Mouse (Mus musculus) activated CD4-positive, CD25-positive, alpha-beta regulatory T cell, adult 4 months (primary cell): ENCODE data around the gene Olfr551. TPM values are rescaled to one million over a fixed set of nuclear protein-coding genes. Genes with fewer than 3 reads are reported as not detected.
"Not testable (repeated sequence)": the region's sequence is repeated elsewhere in the genome, so short reads cannot be mapped to it uniquely, and the experiment has no call there.

ENCODE experiments used
- ATAC-seq: one replicate; pipeline ENCODE4 v1.8.0; 2017
- polyA plus RNA-seq, 2 experiments: library from polyadenylated mRNA; unstranded; fragments of 100-300 nt; shearing (Covaris generic); gene quantifications; one replicate each; pipeline ENCODE4 v1.2.1; 2017

Gene Olfr551
- polyA plus RNA-seq, result under 1 TPM in 1 of 2 experiments, not detected in 1; 0.08 TPM

- ATAC-seq, result no peak
Measured at GRCm38 (mm10) chr7:102591786-102592185, at the start of gene Olfr551. Olfr551 (minus strand) TSS chr7:102591886.

GRCm38 (mm10) chr7:102638132-102638531 lies 46.4 kb upstream of the Olfr551 start, which contains the start of gene Olfr554:
Olfr554 (plus strand) TSS chr7:102638432.
- ATAC-seq, result no peak

GRCm38 (mm10) chr7:102636665-102637064 lies 45.0 kb upstream of the Olfr551 start:
- ATAC-seq, result no peak

DNA sequence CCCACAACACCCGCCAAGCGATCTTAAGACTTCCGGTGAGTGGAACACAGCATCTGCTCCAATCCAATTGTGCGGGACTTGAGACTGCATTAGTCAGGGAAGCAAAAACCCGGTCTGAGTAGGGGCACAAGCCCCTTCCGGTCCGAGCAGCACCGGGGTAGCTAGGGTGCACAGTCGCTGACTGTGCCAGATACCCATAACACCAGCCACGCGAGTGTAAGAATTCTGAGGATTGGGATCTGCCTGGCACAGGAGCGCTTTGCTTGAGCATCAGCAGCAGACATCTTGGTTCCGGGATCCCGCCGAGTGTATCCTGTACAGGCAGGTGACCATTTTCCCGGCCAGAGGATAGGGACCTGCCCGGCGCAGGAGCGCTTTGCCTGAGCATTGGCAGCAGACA lies 28.7 kb upstream of the Olfr551 start:
- ATAC-seq, result not testable (repeated sequence)

GRCm38 (mm10) chr7:102619608-102620007 lies 27.9 kb upstream of the Olfr551 start:
- no peak for ATAC-seq

GRCm38 (mm10) chr7:102618118-102618517 lies 26.4 kb upstream of the Olfr551 start, which contains the start of gene Olfr553:
Olfr553 (minus strand) TSS chr7:102618218.
- no peak for ATAC-seq

DNA sequence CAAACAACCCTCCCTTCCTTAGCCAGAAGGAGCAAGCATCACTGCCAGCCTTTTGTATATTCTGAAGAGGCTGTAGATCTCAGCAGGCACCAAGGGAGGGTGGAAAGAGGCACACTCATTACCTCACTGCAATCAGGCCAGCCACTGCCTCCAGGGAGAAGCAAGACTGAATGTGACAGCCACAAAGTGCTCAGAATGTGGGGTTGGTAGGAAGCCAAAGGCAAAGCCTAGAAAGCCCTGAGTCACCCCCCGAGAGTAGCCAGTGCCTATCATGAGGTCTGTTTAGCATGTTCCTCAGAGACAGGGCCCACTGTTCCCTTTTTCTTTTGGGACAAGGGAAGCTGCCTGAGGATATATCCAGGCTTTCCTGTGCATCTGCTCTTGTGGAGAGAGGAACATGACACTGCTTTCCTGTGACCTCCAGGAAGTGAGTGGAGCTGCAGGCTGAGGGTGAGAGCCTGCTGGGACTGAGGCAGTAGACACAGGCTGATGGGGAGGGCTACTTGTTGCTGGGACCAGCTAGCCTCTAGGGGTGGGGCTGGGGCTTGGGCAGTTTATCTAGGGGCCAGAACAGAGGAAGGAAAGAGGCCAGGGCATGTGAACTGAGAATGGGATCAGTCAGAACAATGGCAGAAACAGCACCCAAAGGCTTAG lies 5.8 kb upstream of the Olfr551 start, which contains the start of gene Olfr552:
TSS of gene Olfr552 (plus strand) at position 393 of the 654 bp plus-strand sequence.
- ATAC-seq, result no peak

DNA sequence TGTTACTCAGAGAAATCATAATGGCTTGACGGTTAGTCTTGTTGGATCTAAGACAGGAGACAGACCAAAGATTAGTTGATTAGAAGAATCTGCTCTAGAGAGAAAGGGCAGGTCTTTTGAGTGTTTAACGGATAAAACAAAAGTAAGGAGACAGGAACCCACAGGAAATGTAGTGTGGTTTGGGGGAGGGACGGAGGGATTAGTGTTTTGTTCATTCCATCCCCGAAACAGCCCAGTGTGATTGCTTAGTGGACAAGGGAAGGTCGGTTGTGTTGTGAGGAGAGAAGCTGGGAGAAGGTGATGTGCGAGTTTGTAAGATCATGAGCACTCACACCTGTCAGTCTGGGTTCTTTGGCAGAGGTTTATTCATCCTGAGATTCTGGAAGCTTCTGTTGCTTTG lies 15.7 kb downstream of the Olfr551 start:
- ATAC-seq, result no peak

DNA sequence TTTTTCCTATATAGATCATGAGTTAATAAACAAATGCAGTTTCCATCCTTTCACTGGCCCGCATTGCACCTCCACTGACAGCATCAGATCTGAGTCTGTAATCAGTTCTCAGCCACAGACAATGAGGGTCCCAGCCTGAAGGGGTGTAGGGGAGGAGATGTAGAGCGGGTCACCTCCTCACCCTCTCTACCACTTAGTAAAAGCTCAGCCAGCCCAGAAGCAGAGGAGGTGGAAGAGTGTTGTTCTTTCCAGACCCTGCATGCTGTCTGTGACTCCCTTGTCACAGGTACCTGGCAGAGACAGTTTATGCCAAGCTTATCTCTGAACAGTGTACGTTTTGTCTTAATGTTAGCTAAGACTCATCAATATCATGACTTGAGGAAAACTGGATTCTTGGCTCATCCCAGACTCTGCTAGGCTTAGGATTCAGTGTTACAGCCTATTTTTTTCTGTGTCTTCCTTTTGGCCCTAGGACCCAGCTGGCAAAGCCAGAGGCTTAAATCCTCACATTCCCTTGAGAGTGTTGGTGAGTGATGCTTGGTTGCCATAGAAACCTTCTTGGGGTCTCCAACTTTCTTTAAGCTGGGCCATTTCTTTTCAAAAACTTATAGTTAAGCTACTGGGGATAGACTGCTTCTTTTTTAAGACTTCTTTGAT lies 18.4 kb downstream of the Olfr551 start:
- ATAC-seq, result no peak

DNA sequence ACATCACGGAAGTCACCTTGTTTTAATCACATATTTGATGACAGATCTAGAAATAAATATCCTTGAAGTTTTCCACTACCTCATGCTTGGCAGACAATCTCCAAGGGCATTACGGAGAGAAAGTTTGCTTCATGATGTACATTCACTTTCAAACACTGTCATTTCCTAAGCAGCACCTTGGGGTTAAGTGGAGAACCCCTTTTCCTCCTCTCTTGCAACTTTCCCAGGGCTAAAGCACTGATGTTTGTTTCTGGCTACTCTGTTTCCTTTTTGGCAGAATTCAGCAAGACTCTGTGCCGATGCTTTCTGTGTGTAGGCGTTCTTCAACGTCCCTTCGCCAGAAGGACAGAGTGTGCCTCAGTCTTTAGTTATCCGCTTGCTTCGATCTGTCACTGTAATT lies 20.5 kb downstream of the Olfr551 start, which contains the start of gene Olfr550:
TSS of gene Olfr550 (plus strand) at position 301 of the 400 bp plus-strand sequence.
- ATAC-seq, result no peak

- no peak for ATAC-seq
Measured at GRCm38 (mm10) chr7:102566219-102566618, 25.5 kb downstream of the Olfr551 start.

GRCm38 (mm10) chr7:102564999-102565997 lies 26.4 kb downstream of the Olfr551 start, which contains the start of gene Trim21:
Trim21 (minus strand) TSS chr7:102565486.
- ATAC-seq, result peak; percentile 100

DNA sequence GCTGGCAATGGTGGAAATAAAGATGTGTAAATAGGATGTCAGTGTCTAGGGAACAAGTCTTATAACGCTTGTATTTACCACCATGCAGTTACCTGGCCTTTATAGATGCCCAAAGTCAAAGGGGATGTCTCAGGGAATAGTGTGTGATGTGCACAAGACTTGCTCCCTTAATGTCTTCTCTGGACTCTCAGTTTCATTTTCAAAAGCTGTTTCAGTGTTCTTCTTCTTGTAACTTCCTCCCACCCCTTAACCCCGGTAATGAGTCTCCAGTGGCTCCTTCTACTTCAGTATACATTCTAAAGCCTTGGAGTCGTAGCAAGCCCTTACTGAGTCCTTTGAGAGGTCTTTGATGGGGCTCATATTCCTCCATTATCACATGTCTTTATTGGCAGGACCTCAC lies 38.4 kb downstream of the Olfr551 start:
- peak; percentile 43 for ATAC-seq

DNA sequence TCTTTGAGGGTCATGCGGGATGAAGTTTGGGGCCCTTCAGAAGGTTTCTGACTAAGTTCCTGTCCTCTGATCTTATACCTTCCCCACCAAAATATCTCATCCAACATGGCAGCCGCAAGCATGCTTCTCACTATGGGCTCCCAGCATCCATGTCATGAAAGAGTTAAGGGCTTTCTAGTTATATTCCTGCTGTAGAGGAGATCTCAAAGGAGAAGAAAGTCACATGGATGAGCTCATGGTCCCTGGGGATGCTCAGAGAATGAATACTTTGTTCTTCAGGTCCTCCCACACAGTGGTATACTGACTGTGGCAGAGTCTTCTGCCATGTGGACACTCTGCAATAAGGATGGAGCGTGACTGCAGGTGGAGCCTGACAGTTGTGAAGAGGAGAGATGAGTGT lies 42.1 kb downstream of the Olfr551 start, which contains the start of gene Olfr549:
TSS of gene Olfr549 (plus strand) at position 301 of the 400 bp plus-strand sequence.
- ATAC-seq, result no peak

- ATAC-seq, result no peak
Measured at GRCm38 (mm10) chr7:102541251-102541650, 50.4 kb downstream of the Olfr551 start.

DNA sequence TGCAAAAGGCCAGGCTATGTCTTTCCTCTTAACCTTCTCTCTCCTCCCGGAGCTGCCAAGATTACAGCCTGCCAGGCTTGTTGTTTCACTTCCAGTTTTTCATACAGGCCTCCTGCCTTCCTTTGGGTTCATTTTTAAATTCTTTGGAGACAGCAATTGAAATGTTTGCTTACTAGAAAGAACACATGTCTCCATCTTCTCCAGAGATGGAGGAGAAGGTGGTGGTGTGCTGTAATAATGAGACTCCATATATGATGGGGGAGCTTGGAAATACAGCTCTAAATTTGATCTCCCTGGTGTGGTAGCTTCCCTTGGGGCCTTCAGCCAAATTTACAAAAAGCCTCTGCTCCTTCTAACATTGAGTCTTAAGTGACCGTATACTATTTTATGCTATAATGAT lies 51.1 kb downstream of the Olfr551 start, which contains the start of gene Olfr548-ps1:
TSS of gene Olfr548-ps1 (plus strand) at position 301 of the 400 bp plus-strand sequence.
- no peak for ATAC-seq

DNA sequence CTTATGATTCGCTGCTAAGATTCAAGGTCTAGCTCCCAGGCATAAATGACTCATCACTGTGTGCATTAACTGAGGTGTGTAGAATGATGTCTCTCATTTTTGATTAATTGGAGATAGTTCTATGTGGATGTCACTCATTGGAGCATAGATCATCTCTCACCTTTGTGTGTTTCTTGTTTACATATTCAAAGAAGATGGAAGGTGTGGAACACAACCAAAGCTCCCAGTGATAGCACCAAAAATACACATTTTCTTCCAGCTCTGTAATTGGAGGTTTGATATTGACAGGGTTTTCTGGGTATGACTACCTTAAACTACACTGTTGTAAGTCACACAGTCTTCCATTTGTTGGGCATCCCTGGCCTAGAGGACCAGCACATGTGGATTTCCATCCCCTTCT lies 57.2 kb downstream of the Olfr551 start, which contains the start of gene Olfr547:
TSS of gene Olfr547 (plus strand) at position 301 of the 400 bp plus-strand sequence.
- ATAC-seq, result no peak

Other genes starting within 250 kb of the Olfr551 start
- 10 to 100 TPM; 82.6 to 87.8 TPM for gene Rrm1, start 150.2 kb downstream of the Olfr551 start, polyA plus RNA-seq
- gene Olfr543, start 110.2 kb downstream of the Olfr551 start, polyA plus RNA-seq, result under 1 TPM in 1 of 2 experiments, not detected in 1; 0.29 TPM
- gene Olfr544, start 103.6 kb downstream of the Olfr551 start, polyA plus RNA-seq, result under 1 TPM in 1 of 2 experiments, not detected in 1; 0.17 TPM
- not detected for gene Olfr545, start 92.3 kb downstream of the Olfr551 start, polyA plus RNA-seq
- not detected for gene Olfr547, start 57.1 kb downstream of the Olfr551 start, polyA plus RNA-seq
- not detected for gene Olfr548-ps1, start 51.0 kb downstream of the Olfr551 start, polyA plus RNA-seq
- gene Olfr549, start 42.0 kb downstream of the Olfr551 start, polyA plus RNA-seq, result not detected
- 10 to 100 TPM in 1 of 2 experiments, 1 to 10 TPM in 1; 9.7 to 10.3 TPM for gene Trim21, start 26.4 kb downstream of the Olfr551 start, polyA plus RNA-seq
- gene Olfr550, start 20.4 kb downstream of the Olfr551 start, polyA plus RNA-seq, result under 1 TPM in 1 of 2 experiments, not detected in 1; 0.11 TPM
- not detected for gene Olfr552, start 5.9 kb upstream of the Olfr551 start, polyA plus RNA-seq
- not detected for gene Olfr553, start 26.3 kb upstream of the Olfr551 start, polyA plus RNA-seq
- not detected for gene Olfr554, start 46.5 kb upstream of the Olfr551 start, polyA plus RNA-seq
- not detected for gene Olfr555, start 66.9 kb upstream of the Olfr551 start, polyA plus RNA-seq
- gene Olfr556, start 73.0 kb upstream of the Olfr551 start, polyA plus RNA-seq, result under 1 TPM in 1 of 2 experiments, not detected in 1; 0.12 TPM
- gene Trim68, start 95.4 kb upstream of the Olfr551 start, polyA plus RNA-seq, result 1 to 10 TPM; 9.2 to 9.3 TPM
- gene Olfr557, start 104.0 kb upstream of the Olfr551 start, polyA plus RNA-seq, result not detected
- gene Olfr558, start 110.3 kb upstream of the Olfr551 start, polyA plus RNA-seq, result not detected
- gene Olfr33, start 127.2 kb upstream of the Olfr551 start, polyA plus RNA-seq, result not detected
- gene Olfr559, start 135.6 kb upstream of the Olfr551 start, polyA plus RNA-seq, result not detected
- not detected for gene Olfr560, start 167.5 kb upstream of the Olfr551 start, polyA plus RNA-seq
- not detected for gene Olfr78, start 167.6 kb upstream of the Olfr551 start, polyA plus RNA-seq
- gene Olfr561, start 179.3 kb upstream of the Olfr551 start, polyA plus RNA-seq, result not detected
- gene Olfr564, start 211.6 kb upstream of the Olfr551 start, polyA plus RNA-seq, result not detected